Mouse (Mus musculus) liver, embryonic 18 days (tissue): ENCODE results near the gene Cd2. TPM values are rescaled to one million over a fixed set of nuclear protein-coding genes. Genes with fewer than 3 reads are reported as not detected.

Source experiments
- polyA plus RNA-seq: library from polyadenylated mRNA; depleted of rRNA; stranded (reverse); fragments of >200 nt; gene quantifications from 2 replicates; pipeline ENCODE4 v1.2.3, GENCODE M21; 2012; rRNA removed

Cd2 gene
- 0.26 and 0.36 TPM in 2 replicates for polyA plus RNA-seq

GRCm38 (mm10) chr3:101287911-101288311, at the start of gene Cd2:
Gene Cd2 (minus strand): TSS chr3:101287939.

Other genes starting within 250 kb of the Cd2 start
- gene Ptgfrn, start 177.7 kb downstream of the Cd2 start, polyA plus RNA-seq = 0.93 and 1.00 TPM in 2 replicates
- 0.50 and 0.51 TPM in 2 replicates for gene Igsf3, start 89.1 kb upstream of the Cd2 start, polyA plus RNA-seq